16 mouse cellular contexts compared by ENCODE assay signal in genomic region chr7:141612371-141612760, GRCm38 (mm10). TPM values are rescaled to one million over a fixed set of nuclear protein-coding genes. Genes with fewer than 3 reads are reported as not detected.
A peak's percentile ranks its signal among the peaks of the same experiment; 100 is the strongest.
DNase-seq lines count a peak whose midpoint lies in the region; ATAC-seq and TF ChIP-seq lines count a peak whose summit lies in the region.
"Had no signal": no experiment of that assay in that cellular context is flagged by ENCODE, and none has a peak within 500 bp of the region (broad histone marks: within the 10 kb centered on the region; RNA-seq: fewer than 3 reads in every experiment).

No protein-coding gene starts in this region.

- ATAC-seq in heart, embryonic 12.5 days (ENCODE audit: insufficient number of reproducible peaks, low FRiP score), result 0 out of 2 replicates have a peak, but pooled peaks have one; percentile 7
- no peak for ATAC-seq in kidney, postnatal 0 days (replicated peaks; ENCODE audit: low FRiP score, low read depth)
- no peak for ATAC-seq in intestine, embryonic 15.5 days
- ATAC-seq in erythroblast, adult 5-6 weeks (replicated peaks; ENCODE audit: low FRiP score, poor library complexity, severe bottlenecking), result no peak
- ATAC-seq: liver, embryonic 12.5 days had no signal

- peaks cover 76% of the 10 kb centered on the region for H3K36me3 ChIP-seq in heart, embryonic 12.5 days
- H3K36me3 ChIP-seq in kidney, postnatal 0 days (ENCODE audit: insufficient read depth, low read length), result peaks cover 52% of the 10 kb centered on the region; the same call in 1 of the 2 replicates
- H3K36me3 ChIP-seq in intestine, embryonic 15.5 days, result peaks cover 23% of the 10 kb centered on the region

- no peak for DNase-seq in heart, adult 9 months (ENCODE audit: low spot score in 2 of 2)
- DNase-seq in kidney, postnatal 0 days (ENCODE audit: low spot score), result no peak
- no peak for DNase-seq in kidney, adult 9 months
- DNase-seq in cerebellum, adult 2 months, result peak; percentile 58 to 61
- no peak for DNase-seq in right cerebral cortex, postnatal 25 days

- H3K27me3 ChIP-seq in heart, embryonic 12.5 days (replicated peaks), result no peaks in the 10 kb centered on the region
- no peaks in the 10 kb centered on the region for H3K27me3 ChIP-seq in kidney, postnatal 0 days (ENCODE audit: insufficient read depth, low read length)
- H3K27me3 ChIP-seq in cerebellum, adult 2 months (ENCODE audit: control insufficient read depth, insufficient read depth, low read length), result no peaks in the 10 kb centered on the region
- H3K27me3 ChIP-seq in intestine, embryonic 15.5 days (replicated peaks), result no peaks in the 10 kb centered on the region
- H3K27me3 ChIP-seq: liver, embryonic 12.5 days had no signal

- peaks cover 41% of the 10 kb centered on the region for H3K4me1 ChIP-seq in heart, embryonic 12.5 days (replicated peaks)
- H3K4me1 ChIP-seq in kidney, postnatal 0 days (replicated peaks; ENCODE audit: insufficient read depth, low read length), result peaks cover 19% of the 10 kb centered on the region
- peaks cover 19% of the 10 kb centered on the region for H3K4me1 ChIP-seq in cerebellum, adult 2 months (ENCODE audit: control insufficient read depth, insufficient read depth, low read length)
- peaks cover 17% of the 10 kb centered on the region; the same call in 1 of the 2 replicates for H3K4me1 ChIP-seq in intestine, embryonic 15.5 days (replicated peaks)
- H3K4me1 ChIP-seq: forebrain, embryonic 10.5 days had no signal

- H3K27ac ChIP-seq in heart, embryonic 12.5 days (ENCODE audit: poor library complexity, severe bottlenecking), result peak overlapping the region; percentile 76
- H3K27ac ChIP-seq in kidney, postnatal 0 days, result peak overlapping the region; percentile 78
- H3K27ac ChIP-seq in cerebellum, adult 2 months (ENCODE audit: insufficient read depth, low read length), result 0 out of 2 replicates have a peak overlapping the region, but pooled peaks have one; percentile 0
- 0 out of 2 replicates have a peak overlapping the region, but pooled peaks have one; percentile 18 for H3K27ac ChIP-seq in intestine, embryonic 15.5 days
- H3K27ac ChIP-seq: embryonic facial prominence, embryonic 10.5 days; forebrain, embryonic 10.5 days; liver, embryonic 12.5 days had no signal

- 76% methylated on average over 18 of the region's 18 CpGs for WGBS in heart, embryonic 12.5 days
- 69% methylated on average over 18 of the region's 18 CpGs for WGBS in kidney, postnatal 0 days
- WGBS in cerebellum, adult 2 months, result 20% methylated on average over 18 of the region's 18 CpGs
- 82% methylated on average over 18 of the region's 18 CpGs for WGBS in intestine, embryonic 15.5 days

- no peak for TF ChIP-seq CTCF in kidney, postnatal 0 days (IDR thresholded peaks at IDR 0.05; ENCODE audit: low read depth)
- TF ChIP-seq CTCF in cerebellum, adult 2 months (IDR thresholded peaks at IDR 0.05; ENCODE audit: borderline replicate concordance, insufficient read depth, low read depth, low read length), result no peak

- no peak overlapping the region for H3K4me3 ChIP-seq in heart, embryonic 12.5 days
- no peak overlapping the region for H3K4me3 ChIP-seq in kidney, postnatal 0 days (replicated peaks; ENCODE audit: low read depth, low read length)
- no peak overlapping the region for H3K4me3 ChIP-seq in cerebellum, adult 2 months (replicated peaks; ENCODE audit: insufficient read depth, low read depth, low read length)
- H3K4me3 ChIP-seq in intestine, embryonic 15.5 days (replicated peaks), result no peak overlapping the region
- H3K4me3 ChIP-seq: embryonic facial prominence, embryonic 10.5 days; forebrain, embryonic 10.5 days; liver, embryonic 12.5 days; myocyte had no signal

- H3K4me2 ChIP-seq in heart, embryonic 12.5 days, result no peak overlapping the region
- H3K4me2 ChIP-seq in kidney, postnatal 0 days (ENCODE audit: low read length), result no peak overlapping the region
- no peak overlapping the region for H3K4me2 ChIP-seq in intestine, embryonic 15.5 days (replicated peaks)
- H3K4me2 ChIP-seq: hindbrain, embryonic 14.5 days; liver, embryonic 12.5 days had no signal

- TF ChIP-seq POLR2A in cerebellum, adult 2 months (IDR thresholded peaks at IDR 0.05; ENCODE audit: borderline replicate concordance, insufficient read depth, low read length), result no peak

- H3K9ac ChIP-seq in heart, embryonic 12.5 days, result peak overlapping the region; percentile 21; the same call in 1 of the 2 replicates
- no peak overlapping the region for H3K9ac ChIP-seq in kidney, postnatal 0 days (ENCODE audit: low read depth, low read length)
- no peak overlapping the region for H3K9ac ChIP-seq in intestine, embryonic 15.5 days
- H3K9ac ChIP-seq: hindbrain, embryonic 14.5 days; liver, embryonic 12.5 days had no signal

- H3K9me3 ChIP-seq in heart, embryonic 12.5 days (replicated peaks), result no peaks in the 10 kb centered on the region
- no peaks in the 10 kb centered on the region for H3K9me3 ChIP-seq in kidney, postnatal 0 days (replicated peaks; ENCODE audit: low read length)
- H3K9me3 ChIP-seq in intestine, embryonic 15.5 days, result no peaks in the 10 kb centered on the region
- H3K9me3 ChIP-seq: embryonic facial prominence, embryonic 10.5 days; forebrain, embryonic 10.5 days; liver, embryonic 12.5 days had no signal

RNA-seq across cellular contexts. Expression of gene Muc6, which starts 42.8 kb away (rescaled TPM):
- polyA plus RNA-seq in heart, embryonic 12.5 days (2016; fragmentation: Nextera tagmentation; extraction: Ambion mirVana), result 0.06 and 0.11 TPM in 2 replicates
- polyA plus RNA-seq in kidney, postnatal 0 days (2015; fragmentation: Nextera tagmentation; extraction: Ambion mirVana), result 0.05 and 0.09 TPM in 2 replicates
- polyA plus RNA-seq in cerebellum, adult 2 months (2012; rRNA removed), result 0.05 and 0.08 TPM in 2 replicates
- 0.21 and 0.24 TPM in 2 replicates for polyA plus RNA-seq in intestine, embryonic 15.5 days (2015; fragmentation: Nextera tagmentation; extraction: Ambion mirVana)
- total RNA-seq in erythroblast, adult 5-6 weeks (2015; ENCODE audit: low replicate concordance), result under 0.01 TPM in 1 of 2 replicates, not detected in the other
- total RNA-seq in erythroblast, adult 5-6 weeks (2017; ENCODE audit: low replicate concordance), result 0.28 TPM in 1 of 2 replicates, not detected in the other
- total RNA-seq: gastrocnemius, adult 18-20 months; layer of hippocampus, adult 18-20 months; left cerebral cortex, postnatal 14 days had no signal

RNA-seq across cellular contexts. Expression of gene Ap2a2, which starts 50.4 kb away (rescaled TPM):
- 70.2 and 70.7 TPM in 2 replicates for polyA plus RNA-seq in heart, embryonic 12.5 days (2016; fragmentation: Nextera tagmentation; extraction: Ambion mirVana)
- 56.0 and 64.8 TPM in 2 replicates for polyA plus RNA-seq in kidney, postnatal 0 days (2015; fragmentation: Nextera tagmentation; extraction: Ambion mirVana)
- 94.8 and 96.7 TPM in 2 replicates for polyA plus RNA-seq in cerebellum, adult 2 months (2012; rRNA removed)
- 79.1 and 84.1 TPM in 2 replicates for polyA plus RNA-seq in intestine, embryonic 15.5 days (2015; fragmentation: Nextera tagmentation; extraction: Ambion mirVana)
- total RNA-seq in erythroblast, adult 5-6 weeks (2015; ENCODE audit: low replicate concordance), result 39.9 and 43.4 TPM in 2 replicates
- total RNA-seq in erythroblast, adult 5-6 weeks (2017; ENCODE audit: low replicate concordance), result 59.3 and 64.1 TPM in 2 replicates

Comparison
In these comparisons a context has a peak if more than half of its experiments do, and no peak if none do; other contexts are left out.
1. H3K27ac ChIP-seq: peak in every context shown above with its lines; median percentile 78 in kidney, postnatal 0 days; 76 in heart, embryonic 12.5 days; 18 in intestine, embryonic 15.5 days; 0 in cerebellum, adult 2 months.
2. DNase-seq: peak in cerebellum, adult 2 months (2 of 2); none in heart, adult 9 months (0 of 2), kidney, postnatal 0 days (single experiment), kidney, adult 9 months (single experiment) and right cerebral cortex, postnatal 25 days (single experiment).